Mouse (Mus musculus) olfactory bulb, adult 2 months (tissue): ENCODE measurements at regions not wholly inside any gene's neighbourhood (a gene's known extent, or its start where the extent isn't known, plus 50 kb on each side); places are given as distances from the start of the nearest gene placed in this dataset.

Source experiments
- H3K27ac ChIP-seq: fragments of 200-500 bp; 2 replicates; pipeline ENCODE4 v1.5.1; 2012; ENCODE audit warnings: low read depth, low read length; ENCODE audit not compliant: insufficient read depth
- H3K4me1 ChIP-seq: fragments of 200-500 bp; 2 replicates; pipeline ENCODE4 v1.6.1; 2012; ENCODE audit warnings: low read length; ENCODE audit not compliant: control insufficient read depth, insufficient read depth
- H3K4me3 ChIP-seq: fragments of 200-500 bp; 2 replicates; pipeline ENCODE4 v1.5.1; 2012; ENCODE audit warnings: mild to moderate bottlenecking, low read depth, low read length, moderate library complexity; ENCODE audit not compliant: insufficient read depth
- CTCF ChIP-seq: fragments of 200-500 bp; IDR thresholded peaks from 2 replicates; pipeline ENCODE4 v1.5.1; 2012; ENCODE audit warnings: low read depth, mild to moderate bottlenecking, low read length, moderate library complexity; ENCODE audit not compliant: insufficient read depth
- POLR2A ChIP-seq: fragments of 200-500 bp; IDR thresholded peaks from 2 replicates; pipeline ENCODE4 v1.6.1; 2012; ENCODE audit warnings: mild to moderate bottlenecking, low read depth, low read length, moderate library complexity; ENCODE audit not compliant: insufficient read depth
- WGBS: fragments of 180-500 bp; shearing (Covaris S2); methylation state at CpG from one replicate; pipeline ENCODE4 v1.1.7; 2018; 5-methylcytosine and 5-hydroxymethylcytosine counted together

DNA sequence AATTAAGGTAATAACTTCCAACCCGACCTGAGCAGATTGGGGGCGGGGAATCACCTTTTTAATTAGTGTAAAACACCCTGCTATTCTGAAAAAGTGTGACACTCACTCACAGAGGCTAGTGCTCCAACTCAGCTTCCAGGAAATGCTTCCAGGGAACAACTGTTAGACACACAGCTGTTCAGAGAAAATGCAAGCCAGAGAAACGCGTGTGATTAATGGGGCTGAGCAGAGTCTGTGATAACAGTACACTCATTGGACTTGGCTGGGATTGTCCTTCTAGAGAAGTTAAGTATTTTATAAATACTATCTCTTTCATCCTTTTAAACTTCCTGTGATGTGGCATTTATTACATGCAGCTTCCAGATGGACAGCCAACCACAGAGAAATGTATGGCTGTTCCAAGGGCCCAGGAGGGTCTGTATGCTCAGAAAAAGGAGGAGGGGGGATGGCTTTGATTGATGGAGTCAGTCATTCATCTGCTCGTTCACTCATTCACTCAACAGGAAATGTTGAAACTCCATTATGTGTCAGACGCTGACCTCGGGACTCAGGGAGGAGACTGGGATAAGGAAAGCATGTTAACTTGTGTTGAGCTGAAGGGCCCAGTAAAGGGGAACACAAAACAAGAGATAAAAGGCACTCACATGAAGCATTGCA is 332.9 kb downstream of the Efnb2 start:
- 51% methylated on average over 7 of the region's 7 CpGs for WGBS
- Histone ChIP-seq H3K27ac (no peak overlapping the region), H3K4me3 (no peak overlapping the region), H3K4me1 (no peaks in the 10 kb centered on the region)
- TF ChIP-seq POLR2A, result no peak
- TF ChIP-seq CTCF, result no peak

DNA sequence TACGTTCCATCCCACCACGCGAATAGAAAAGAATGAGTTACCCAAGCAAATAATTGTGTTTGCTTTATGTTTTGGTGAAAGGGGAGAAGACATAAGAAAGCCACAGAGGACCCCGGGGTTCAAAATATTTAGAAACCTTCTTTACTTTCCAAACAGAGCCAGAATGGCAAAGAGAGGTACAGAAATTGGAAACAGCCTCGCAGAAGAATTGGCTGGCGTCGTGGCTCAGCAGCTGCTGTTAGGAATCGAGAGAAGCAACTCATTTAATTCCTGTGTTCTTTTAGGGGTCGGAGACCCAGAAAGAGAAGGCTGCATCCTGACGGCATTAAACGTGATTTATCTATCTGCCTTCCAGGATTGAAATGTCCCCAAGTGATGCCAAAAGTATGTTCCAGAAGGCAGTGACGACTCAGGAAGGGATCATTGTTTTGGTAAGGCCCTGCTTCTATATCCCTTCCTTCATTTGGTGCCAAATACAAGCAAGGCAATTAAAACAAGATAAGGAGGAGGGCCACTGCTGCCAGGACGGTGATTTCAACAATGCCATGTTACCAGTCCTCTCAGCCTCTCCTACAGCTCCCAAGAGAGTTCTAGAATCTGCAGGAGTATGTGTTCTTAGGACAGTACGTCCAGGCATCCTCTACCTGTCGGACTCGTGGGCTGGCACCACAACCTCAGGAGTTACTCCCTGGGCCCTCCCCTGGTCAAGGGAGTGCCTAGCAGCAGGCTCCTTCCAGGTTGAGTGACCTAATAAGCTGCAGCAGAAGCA is 334.8 kb downstream of the Efnb2 start:
- 70% methylated on average over 16 of the region's 16 CpGs for WGBS
- no peak for TF ChIP-seq CTCF
- no peak for TF ChIP-seq POLR2A
- no peak overlapping the region for H3K27ac ChIP-seq
- H3K4me3 ChIP-seq, result no peak overlapping the region
- no peaks in the 10 kb centered on the region for H3K4me1 ChIP-seq

DNA sequence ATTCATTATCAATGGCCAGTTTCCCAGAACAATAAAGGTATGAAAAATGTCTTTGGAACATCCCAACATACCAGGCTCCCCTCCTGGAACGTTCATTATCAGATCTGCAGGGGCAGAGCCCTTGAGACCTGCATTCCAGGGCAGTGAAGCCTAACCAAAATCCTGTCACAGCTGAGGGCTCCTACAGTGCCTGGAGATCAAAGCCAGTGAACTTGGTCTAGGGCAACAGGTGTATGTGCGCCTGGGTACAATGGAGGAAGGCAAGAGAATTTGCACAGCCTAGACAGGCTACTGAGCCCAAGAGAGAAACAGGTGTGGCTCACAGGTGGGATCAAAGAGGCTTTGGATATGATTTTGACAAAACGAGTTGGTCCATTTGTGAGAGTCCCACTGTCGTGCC is 335.6 kb downstream of the Efnb2 start:
- Histone ChIP-seq H3K27ac (no peak overlapping the region), H3K4me1 (no peaks in the 10 kb centered on the region), H3K4me3 (no peak overlapping the region)
- WGBS, result 63% methylated on average over 4 of the region's 4 CpGs
- TF ChIP-seq CTCF, result no peak
- no peak for TF ChIP-seq POLR2A

DNA sequence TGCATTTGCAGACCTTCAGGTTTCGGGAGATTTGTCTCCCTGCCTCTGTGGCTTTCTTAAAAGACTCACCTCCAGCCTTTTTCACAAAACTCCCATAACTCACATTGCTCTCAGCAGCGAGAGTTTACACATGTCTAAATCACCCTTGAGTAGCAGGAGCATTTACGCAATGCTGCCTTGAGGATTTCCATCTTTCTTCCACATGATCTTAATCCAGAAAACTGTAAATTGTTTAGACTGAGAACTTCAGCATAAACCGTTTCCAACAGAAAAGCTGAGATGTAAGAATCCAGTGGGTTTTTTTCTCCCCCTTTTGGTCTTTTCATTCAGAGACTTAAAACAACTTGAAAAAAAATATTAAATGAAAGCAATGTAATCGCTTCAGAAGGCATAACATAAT is 336.5 kb downstream of the Efnb2 start:
- TF ChIP-seq CTCF, result no peak
- no peak for TF ChIP-seq POLR2A
- Histone ChIP-seq H3K4me1 (no peaks in the 10 kb centered on the region), H3K4me3 (no peak overlapping the region), H3K27ac (no peak overlapping the region)
- 90% methylated on average over 5 of the region's 5 CpGs for WGBS

DNA sequence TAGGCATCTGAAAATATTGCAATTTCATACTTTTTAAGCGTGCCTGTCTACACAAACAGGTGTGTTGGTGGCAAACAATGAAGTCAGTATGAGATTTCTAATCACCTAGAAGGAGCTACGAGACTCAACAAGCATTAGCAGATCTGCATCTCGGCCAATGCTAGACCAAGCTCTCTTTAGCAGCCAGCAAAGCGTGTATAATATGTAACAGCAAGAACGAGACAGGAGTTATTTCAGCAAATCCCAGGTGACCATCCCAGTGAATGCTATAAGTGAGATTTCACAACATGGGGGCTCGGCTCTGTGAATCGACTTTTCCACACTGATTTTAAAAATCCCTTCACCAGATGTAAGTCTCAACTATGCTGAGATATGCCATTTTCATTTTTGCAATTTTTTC is 352.8 kb downstream of the Efnb2 start:
- H3K4me1 ChIP-seq, result no peaks in the 10 kb centered on the region; the same call in 1 of the 2 replicates
- H3K27ac ChIP-seq, result no peak overlapping the region
- 62% methylated on average over 7 of the region's 7 CpGs for WGBS
- no peak for TF ChIP-seq CTCF
- no peak for TF ChIP-seq POLR2A
- H3K4me3 ChIP-seq, result no peak overlapping the region

DNA sequence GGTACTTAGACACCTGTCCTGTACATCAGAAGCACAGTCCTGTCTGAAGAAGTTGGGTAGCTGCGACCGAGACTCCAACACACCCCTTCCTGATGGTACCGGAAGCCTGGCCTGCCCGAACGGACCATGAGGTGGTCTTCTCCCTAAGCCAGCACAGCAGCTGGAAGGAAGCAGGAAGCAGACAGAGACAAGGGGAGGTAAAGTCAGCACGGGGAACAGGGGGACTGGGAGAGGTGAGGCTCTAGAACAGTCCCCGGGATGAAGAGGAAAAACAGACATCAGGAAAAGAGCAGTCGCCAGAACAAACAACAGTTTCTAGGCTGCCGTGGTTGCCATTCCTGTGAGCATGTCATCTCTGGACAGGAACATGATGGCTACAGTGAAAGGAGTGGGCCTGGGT is 353.6 kb downstream of the Efnb2 start:
- H3K4me3 ChIP-seq, result no peak overlapping the region
- H3K4me1 ChIP-seq, result no peaks in the 10 kb centered on the region; the same call in 1 of the 2 replicates
- TF ChIP-seq POLR2A, result no peak
- TF ChIP-seq CTCF, result no peak
- WGBS, result 85% methylated on average over 9 of the region's 9 CpGs
- H3K27ac ChIP-seq, result no peak overlapping the region

DNA sequence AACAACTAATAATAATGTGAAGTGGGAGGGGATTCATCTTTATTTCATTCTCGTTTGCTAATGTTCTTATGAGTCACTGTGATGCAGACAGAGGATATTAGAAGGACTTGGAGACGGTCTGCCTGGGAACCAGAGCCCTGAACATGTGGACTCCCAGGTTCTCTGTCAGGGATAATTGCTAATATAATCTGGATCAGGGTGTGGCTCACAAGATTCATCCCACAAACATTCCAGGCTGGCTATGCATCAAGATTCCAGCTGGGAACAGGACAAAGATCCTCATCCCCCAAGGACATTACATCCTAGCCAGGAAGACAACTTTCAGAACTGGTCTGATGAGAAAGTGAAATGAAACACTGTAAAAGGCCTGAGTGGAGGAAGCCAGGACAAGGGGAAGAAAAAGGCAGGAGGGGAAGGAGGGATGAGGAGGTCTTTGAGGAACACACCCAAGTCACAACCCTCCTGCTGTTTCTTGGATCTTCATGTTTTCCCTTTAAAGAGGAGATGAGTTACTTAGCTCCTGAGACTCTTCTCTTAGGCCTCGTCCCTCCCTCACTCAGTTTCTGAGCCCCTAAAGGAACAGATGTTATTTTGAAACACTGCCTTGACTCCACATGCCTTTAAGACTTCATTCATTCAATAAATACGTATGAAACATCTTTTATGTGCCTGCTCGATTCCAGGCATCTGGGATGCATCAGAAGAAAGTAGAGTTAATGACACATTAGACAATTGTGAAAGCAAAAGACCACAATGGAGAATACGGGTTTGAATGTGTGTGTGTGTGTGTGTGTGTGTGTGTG is 360.9 kb downstream of the Efnb2 start:
- no peak overlapping the region for H3K4me3 ChIP-seq
- 86% methylated on average over 6 of the region's 6 CpGs for WGBS
- TF ChIP-seq POLR2A (no peak), CTCF (no peak)
- no peak overlapping the region for H3K27ac ChIP-seq
- no peaks in the 10 kb centered on the region for H3K4me1 ChIP-seq

DNA sequence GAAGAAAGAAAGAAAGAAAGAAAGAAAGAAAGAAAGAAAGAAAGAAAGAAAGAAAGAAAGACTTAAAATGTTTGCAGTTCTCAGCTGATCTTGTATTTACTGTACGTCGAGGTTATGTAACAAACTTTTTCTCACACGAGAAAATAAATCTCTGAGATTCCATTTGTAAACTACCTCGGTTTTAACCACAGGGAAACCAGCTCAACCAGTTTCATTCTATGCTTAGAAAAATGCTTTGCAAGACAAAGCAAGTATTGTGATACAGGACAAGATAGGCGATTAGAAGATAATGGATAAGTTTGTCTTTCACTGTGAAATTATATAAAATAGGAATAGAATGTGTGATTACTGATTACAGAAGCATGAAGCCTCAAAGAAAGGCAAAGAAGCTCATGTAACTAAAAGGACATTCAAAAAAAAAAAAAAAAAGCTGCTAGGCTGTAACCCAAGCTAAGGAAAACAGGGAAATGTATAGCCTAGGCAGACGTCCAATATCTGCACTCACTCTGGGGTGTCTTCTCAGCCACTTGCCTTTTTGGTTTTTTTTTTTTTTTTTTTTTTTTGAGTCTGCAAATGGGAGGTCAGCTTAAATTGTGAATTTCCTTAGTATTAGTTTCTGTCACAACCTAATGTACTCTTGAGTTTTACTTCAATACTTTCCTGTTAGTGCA is 368.3 kb downstream of the Efnb2 start:
- Histone ChIP-seq H3K4me3 (no peak overlapping the region), H3K4me1 (no peaks in the 10 kb centered on the region), H3K27ac (no peak overlapping the region)
- WGBS, result 62% methylated on average over 6 of the region's 6 CpGs
- TF ChIP-seq POLR2A (no peak), CTCF (no peak)
